Mouse (Mus musculus) bone marrow, adult 2 months (tissue): ENCODE measurements around the gene Slc10a2. TPM values are rescaled to one million over a fixed set of nuclear protein-coding genes. Genes with fewer than 3 reads are reported as not detected.
"Not testable (repeated sequence)": the region's sequence is repeated elsewhere in the genome, so short reads cannot be mapped to it uniquely, and the experiment has no call there.

Experiments used
- H3K27ac ChIP-seq: fragments of 200-500 bp; 2 replicates; pipeline ENCODE4 v1.5.1; 2012; ENCODE audit warnings: low read depth, mild to moderate bottlenecking, control low read depth, inconsistent platforms, low read length; ENCODE audit not compliant: control insufficient read depth, poor library complexity, insufficient read depth
- H3K4me1 ChIP-seq: fragments of 200-500 bp; 2 replicates; pipeline ENCODE4 v1.6.1; 2011; ENCODE audit warnings: low read length; ENCODE audit not compliant: control insufficient read depth, insufficient read depth
- H3K4me3 ChIP-seq: fragments of 200-500 bp; replicated peaks from 2 replicates; pipeline ENCODE3; 2011; ENCODE audit warnings: mild to moderate bottlenecking, low read depth, low read length, control low read depth; ENCODE audit not compliant: control insufficient read depth
- CTCF ChIP-seq: fragments of 200-500 bp; IDR thresholded peaks from 2 replicates; pipeline ENCODE4 v1.5.1; 2011; ENCODE audit warnings: low read length, control low read depth; ENCODE audit not compliant: control insufficient read depth, insufficient read depth
- POLR2A ChIP-seq: fragments of 200-500 bp; IDR thresholded peaks from 2 replicates; pipeline ENCODE4 v1.6.1; 2011; ENCODE audit warnings: low read depth, mild to moderate bottlenecking, control low read depth, low read length, borderline replicate concordance; ENCODE audit not compliant: control insufficient read depth
- WGBS: fragments of 180-500 bp; shearing (Covaris S2); methylation state at CpG from one replicate; pipeline ENCODE4 v1.1.7; 2018; 5-methylcytosine and 5-hydroxymethylcytosine counted together
- polyA plus RNA-seq: library from polyadenylated mRNA; stranded (reverse); fragments of >200 nt; gene quantifications from 2 replicates; pipeline ENCODE4 v1.2.4, GENCODE M21; 2011; ENCODE audit warnings: low replicate concordance; ENCODE audit not compliant: missing spikeins, insufficient read depth, insufficient read length

The Slc10a2 gene
- polyA plus RNA-seq: 0.72 TPM in 1 of 2 replicates, not detected in the other

DNA sequence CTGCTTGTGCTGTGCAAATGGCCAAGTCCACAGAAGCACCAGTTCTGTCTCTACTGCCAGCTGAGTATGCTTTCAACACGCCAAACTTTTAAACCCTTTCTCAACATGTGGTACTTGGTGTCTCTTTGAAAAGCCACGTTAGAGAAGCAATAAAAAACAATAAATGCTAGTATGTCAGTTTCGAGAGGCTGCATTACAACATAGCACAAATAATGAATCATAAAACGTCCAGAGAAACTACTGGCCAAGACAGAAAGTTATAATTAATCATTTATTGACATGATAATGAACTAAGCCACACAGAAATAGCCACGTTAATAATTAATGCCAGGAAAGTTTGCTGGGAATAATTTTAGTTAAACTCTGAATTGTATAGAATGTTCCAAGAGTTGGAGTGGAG is at the start of gene Slc10a2:
TSS of gene Slc10a2 (minus strand) at position 166 of the 400 bp plus-strand sequence.
- Histone ChIP-seq H3K27ac (no peak within 1 kb of the TSS), H3K4me3 (no peak within 1 kb of the TSS), H3K4me1 (no peaks in the 10 kb centered on the region)
- TF ChIP-seq POLR2A: no peak
- TF ChIP-seq CTCF: no peak
- WGBS: 54% methylated on average over 5 of the region's 5 CpGs

DNA sequence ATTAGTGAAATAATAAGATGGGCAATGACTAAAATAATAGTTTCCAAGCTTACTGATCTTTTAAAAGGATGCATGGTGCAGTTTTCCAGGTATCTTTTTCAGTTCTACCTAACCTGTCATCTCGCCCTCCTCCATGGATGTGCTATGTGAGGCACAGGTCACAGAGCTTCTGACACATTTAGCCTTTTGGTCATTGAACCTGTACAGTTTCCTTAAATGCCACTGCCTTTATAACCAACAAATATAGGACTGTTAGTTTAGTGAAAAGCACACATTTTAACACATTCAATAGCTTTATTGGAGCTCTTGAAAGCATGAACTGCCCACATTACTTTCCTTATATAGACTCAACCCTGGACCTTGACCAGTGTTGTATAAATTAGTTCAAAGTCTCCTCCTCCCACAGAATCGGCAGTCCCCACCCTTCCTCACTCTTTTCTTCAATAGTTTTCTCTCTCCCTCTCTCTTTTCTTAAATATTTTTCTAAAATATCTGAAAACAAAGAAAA is 24.2 kb upstream of the Slc10a2 start:
- Histone ChIP-seq H3K4me1 (no peaks in the 10 kb centered on the region), H3K27ac (no peak overlapping the region), H3K4me3 (no peak overlapping the region)
- no peak for TF ChIP-seq CTCF
- no peak for TF ChIP-seq POLR2A
- 69% methylated on average over 2 of the region's 2 CpGs for WGBS

DNA sequence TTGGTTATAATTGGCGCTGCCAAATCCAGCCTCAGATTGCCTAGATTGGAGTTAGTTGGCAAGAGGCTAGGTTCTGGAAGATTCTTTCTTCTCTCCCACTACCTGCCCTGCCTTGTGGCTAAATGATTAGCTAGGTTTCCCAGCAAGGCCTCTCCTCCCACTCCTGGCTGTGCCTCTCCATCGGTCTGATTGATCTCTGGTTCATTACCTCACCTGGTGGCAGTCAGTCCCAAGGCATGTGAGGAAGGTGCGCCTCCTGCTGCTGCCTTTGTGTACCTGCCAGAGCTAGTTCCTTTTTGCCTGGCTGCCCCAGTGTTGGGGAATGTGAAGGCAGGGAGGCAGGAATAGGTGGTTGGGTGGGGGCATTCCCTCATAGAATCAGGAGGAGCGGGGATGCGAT is 1.7 kb upstream of the Slc10a2 start:
- Histone ChIP-seq H3K4me1 (no peaks in the 10 kb centered on the region), H3K4me3 (no peak overlapping the region), H3K27ac (no peak overlapping the region)
- no peak for TF ChIP-seq CTCF
- 55% methylated on average over 5 of the region's 5 CpGs for WGBS

DNA sequence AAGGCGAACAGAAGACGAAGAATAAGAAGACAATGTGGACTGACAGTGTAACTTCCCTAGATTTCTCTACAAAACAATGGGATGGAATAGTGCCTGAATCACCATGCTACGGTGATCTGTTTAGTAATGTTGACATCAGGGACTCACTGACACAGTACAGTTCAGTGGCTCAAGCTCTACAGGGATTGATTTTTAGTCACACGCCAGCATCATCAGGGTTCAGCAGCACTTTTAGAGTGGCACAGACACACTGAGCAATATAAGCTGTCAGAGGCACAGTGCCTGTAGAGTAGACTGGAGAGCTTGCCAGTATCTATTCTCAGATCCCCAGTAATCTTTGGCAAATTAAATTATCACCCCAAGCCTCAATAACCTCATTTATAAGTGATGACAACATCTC is 9.8 kb downstream of the Slc10a2 start:
- 84% methylated on average over 4 of the region's 4 CpGs for WGBS
- no peak for TF ChIP-seq POLR2A
- no peak for TF ChIP-seq CTCF
- no peaks in the 10 kb centered on the region for H3K4me1 ChIP-seq

DNA sequence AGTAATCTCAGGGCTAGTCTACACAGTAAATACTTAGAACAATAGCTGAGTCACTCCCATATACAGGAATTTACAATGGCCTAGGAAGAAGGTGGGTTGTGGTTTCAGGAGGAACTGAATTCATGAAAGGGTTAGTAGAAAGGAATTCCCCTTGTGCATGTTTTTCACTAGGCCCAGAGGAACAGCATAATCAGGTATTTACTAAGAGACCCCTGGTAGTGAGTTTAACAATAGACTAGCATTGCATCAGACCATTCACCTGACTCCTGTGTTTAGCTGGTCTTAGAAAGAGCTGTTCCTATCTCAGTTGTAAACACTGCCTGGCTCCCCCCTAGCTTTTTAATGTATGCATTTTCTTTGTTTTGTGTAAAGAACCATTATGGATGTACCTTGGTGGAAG is 11.2 kb downstream of the Slc10a2 start:
- not testable (repeated sequence) for H3K4me3 ChIP-seq, H3K4me1 ChIP-seq, H3K27ac ChIP-seq

More for the DNA sequence above, 9.8 kb downstream of the Slc10a2 start:
- no peak overlapping the region for H3K27ac ChIP-seq
- H3K4me3 ChIP-seq: no peak overlapping the region

DNA sequence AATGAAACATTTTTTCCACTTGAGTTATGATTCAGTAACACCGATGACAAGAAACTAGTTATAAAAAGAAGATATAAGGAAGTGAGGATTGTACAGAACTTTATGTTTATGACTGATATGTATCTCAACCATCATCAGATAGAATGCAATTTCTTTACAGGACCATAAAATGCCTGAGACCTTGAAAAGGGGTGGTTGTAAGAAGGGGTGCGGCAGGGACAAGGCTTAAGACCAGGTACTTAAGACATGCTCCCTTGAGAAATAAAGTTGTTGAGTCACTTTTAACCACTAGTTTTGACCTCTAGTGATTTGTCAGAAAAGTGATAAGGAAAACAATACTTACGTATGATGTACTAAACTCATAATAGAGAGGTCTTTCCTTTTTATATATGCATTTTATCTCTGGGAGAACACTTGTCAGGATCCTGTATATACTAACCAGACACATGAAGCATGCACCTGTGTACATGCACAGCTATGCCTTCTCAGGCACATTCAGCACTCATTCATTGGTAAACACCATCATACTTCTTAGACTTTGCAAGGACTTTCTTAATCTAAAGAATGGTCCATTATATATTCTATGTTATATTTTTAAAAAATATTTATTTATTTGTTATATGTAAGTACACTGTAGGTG is 31.4 kb downstream of the Slc10a2 start:
- H3K4me1 ChIP-seq: no peaks in the 10 kb centered on the region
- H3K4me3 ChIP-seq: no peak overlapping the region
- TF ChIP-seq CTCF (no peak), POLR2A (no peak)
- H3K27ac ChIP-seq: no peak overlapping the region
- 84% methylated on average over 3 of the region's 3 CpGs for WGBS

DNA sequence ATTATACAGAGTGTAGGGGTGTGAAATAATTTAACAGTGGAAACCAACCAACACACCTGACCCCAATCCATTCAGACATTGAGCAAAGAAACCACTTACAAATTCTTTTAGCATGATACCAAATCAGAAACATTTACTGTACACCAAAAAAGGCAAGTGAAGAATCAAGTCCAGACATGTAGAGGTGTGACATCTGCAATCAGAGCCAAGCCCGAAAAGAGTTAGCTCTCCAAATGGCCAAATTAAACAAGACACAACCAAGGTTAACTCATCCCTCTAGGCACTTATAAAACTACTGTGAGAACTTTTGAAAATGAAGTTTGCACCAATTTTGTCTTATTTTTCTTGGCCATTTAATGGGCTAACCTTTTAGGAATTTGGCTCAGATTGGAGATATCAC is 46.3 kb downstream of the Slc10a2 start:
- H3K27ac ChIP-seq: no peak overlapping the region
- no peaks in the 10 kb centered on the region for H3K4me1 ChIP-seq
- H3K4me3 ChIP-seq: no peak overlapping the region
- WGBS: 65% methylated on average over 1 of the region's 1 CpGs
- no peak for TF ChIP-seq POLR2A
- no peak for TF ChIP-seq CTCF

DNA sequence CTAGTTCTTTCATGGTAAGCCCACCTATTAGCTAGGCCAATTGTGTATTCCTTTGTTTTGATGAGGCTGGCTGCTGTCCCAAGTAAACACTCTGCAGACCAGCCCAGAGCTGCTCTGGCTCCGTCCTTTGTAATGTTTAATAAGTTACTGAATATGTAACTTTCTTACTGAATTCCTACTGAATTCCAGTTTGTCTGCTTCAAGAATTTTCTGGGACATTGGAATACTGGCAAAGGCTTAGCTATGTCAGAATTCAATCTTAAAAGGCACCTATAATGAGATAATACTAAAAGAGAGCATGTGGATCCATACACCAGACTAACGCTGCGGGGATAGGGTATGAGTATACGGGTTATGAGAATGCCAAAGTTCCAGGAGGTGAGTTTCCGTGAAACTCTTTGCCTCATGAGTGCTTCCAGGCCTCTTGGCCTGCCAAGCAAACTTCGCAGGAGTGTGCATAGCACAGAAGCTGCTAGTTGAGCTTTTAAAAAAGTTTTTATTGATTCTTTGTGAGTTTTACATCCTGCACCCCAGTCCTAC is 60.7 kb downstream of the Slc10a2 start:
- not testable (repeated sequence) for H3K4me1 ChIP-seq, H3K4me3 ChIP-seq, H3K27ac ChIP-seq
- WGBS: 74% methylated on average over 6 of the region's 6 CpGs
